Mouse (Mus musculus) MEL (cell line): ENCODE data around the gene Aspg. TPM values are rescaled to one million over a fixed set of nuclear protein-coding genes. Genes with fewer than 3 reads are reported as not detected.
A peak's percentile ranks its signal among the peaks of the same experiment; 100 is the strongest.

Source experiments
- DNase-seq: peaks from one replicate; pipeline ENCODE4 v3.0.0; 2011; ENCODE audit warnings: low read depth, low spot score
- H3K27ac ChIP-seq: 2 replicates; pipeline ENCODE4 v1.5.1; 2012; ENCODE audit warnings: low read depth, mild to moderate bottlenecking, control low read depth, low read length, moderate library complexity; ENCODE audit not compliant: control insufficient read depth
- H3K27me3 ChIP-seq, 2 experiments: fragments of 150-350 bp in 1 of 2; sonication (generic) in 1 of 2; 2 replicates each; pipeline ENCODE4 v1.6.1; 2012; ENCODE audit warnings: low read length in 2 of 2, mild to moderate bottlenecking in 2 of 2, improper control_type of control experiment in 1 of 2, moderate library complexity in 1 of 2; ENCODE audit not compliant: insufficient read depth in 2 of 2, control insufficient read depth in 1 of 2
- H3K36me3 ChIP-seq, 2 experiments: 2 replicates each; pipeline ENCODE4 v1.6.1; 2012 to 2014; ENCODE audit warnings: low read length in 2 of 2, improper control_type of control experiment in 1 of 2, inconsistent platforms in 1 of 2, mild to moderate bottlenecking in 1 of 2; ENCODE audit not compliant: insufficient read depth in 2 of 2, control insufficient read depth in 1 of 2
- H3K4me1 ChIP-seq, 2 experiments: fragments of 150-350 bp in 1 of 2; sonication (generic) in 1 of 2; 2 replicates each; pipeline ENCODE4 v1.6.1; 2012; ENCODE audit warnings: low read length in 2 of 2, improper control_type of control experiment in 1 of 2, mild to moderate bottlenecking in 1 of 2; ENCODE audit not compliant: insufficient read depth in 2 of 2, control insufficient read depth in 1 of 2
- H3K4me3 ChIP-seq, 2 experiments: fragments of 150-350 bp in 1 of 2; sonication (generic) in 1 of 2; 2 replicates each; pipeline ENCODE4 v1.5.1; 2012; ENCODE audit warnings: low read depth in 2 of 2, low read length in 2 of 2, mild to moderate bottlenecking in 2 of 2, moderate library complexity in 2 of 2, control low read depth in 1 of 2, improper control_type of control experiment in 1 of 2; ENCODE audit not compliant: control insufficient read depth in 1 of 2, insufficient read depth in 1 of 2
- H3K79me2 ChIP-seq: 2 replicates; pipeline ENCODE4 v1.6.1; 2012; ENCODE audit warnings: mild to moderate bottlenecking, low read length, moderate library complexity; ENCODE audit not compliant: control insufficient read depth, poor library complexity, insufficient read depth
- H3K9ac ChIP-seq: 2 replicates; pipeline ENCODE4 v1.6.1; 2012; ENCODE audit warnings: low read depth, mild to moderate bottlenecking, control low read depth, low read length, moderate library complexity; ENCODE audit not compliant: control insufficient read depth, poor library complexity, severe bottlenecking
- H3K9me3 ChIP-seq: fragments of 150-350 bp; sonication (generic); replicated peaks from 2 replicates; pipeline ENCODE4 v1.6.1; 2012; ENCODE audit warnings: mild to moderate bottlenecking, low read length, improper control_type of control experiment, moderate library complexity; ENCODE audit not compliant: insufficient read depth
- BHLHE40 ChIP-seq: IDR thresholded peaks from 2 replicates; pipeline ENCODE4 v1.6.1; 2012; ENCODE audit warnings: low read depth, mild to moderate bottlenecking, inconsistent platforms, low read length, improper control_type of control experiment, borderline replicate concordance
- CTCF ChIP-seq, 3 experiments: IDR thresholded peaks in 2 of 3; conservative IDR thresholded peaks in 1 of 3; 2 replicates each; pipeline ENCODE4 v1.5.1; 2011 to 2012; ENCODE audit warnings: low read length in 3 of 3, low read depth in 2 of 3, mild to moderate bottlenecking in 2 of 3, improper control_type of control experiment in 1 of 3, inconsistent platforms in 1 of 3, mixed read lengths in 1 of 3, moderate library complexity in 1 of 3; ENCODE audit not compliant: control insufficient read depth in 1 of 3, insufficient read depth in 1 of 3, poor library complexity in 1 of 3, severe bottlenecking in 1 of 3
- EP300 ChIP-seq, 2 experiments: IDR thresholded peaks; 2 replicates each; pipeline ENCODE4 v1.6.1; 2011; ENCODE audit warnings: improper control_type of control experiment in 2 of 2, low read length in 2 of 2, low read depth in 1 of 2, mild to moderate bottlenecking in 1 of 2
- ETS1 ChIP-seq: IDR thresholded peaks from 2 replicates; pipeline ENCODE4 v1.6.1; 2012; ENCODE audit warnings: low read depth, mild to moderate bottlenecking, inconsistent platforms, low read length, improper control_type of control experiment, moderate library complexity
- HCFC1 ChIP-seq: IDR thresholded peaks from 2 replicates; pipeline ENCODE4 v1.6.1; 2012; ENCODE audit warnings: low read depth, mild to moderate bottlenecking, inconsistent platforms, low read length, improper control_type of control experiment, moderate library complexity
- MAFK ChIP-seq: IDR thresholded peaks from 2 replicates; pipeline ENCODE4 v1.6.1; 2011; ENCODE audit warnings: low read depth, mild to moderate bottlenecking, low read length, improper control_type of control experiment, borderline replicate concordance
- MEF2A ChIP-seq: IDR thresholded peaks from 2 replicates; pipeline ENCODE4 v1.6.1; 2014; ENCODE audit warnings: low read depth, mild to moderate bottlenecking, inconsistent platforms, low read length, improper control_type of control experiment; ENCODE audit not compliant: poor library complexity, insufficient replicate concordance, severe bottlenecking; ENCODE audit errors: extremely low read depth
- MXI1 ChIP-seq: IDR thresholded peaks from 2 replicates; pipeline ENCODE4 v1.6.1; 2011; ENCODE audit warnings: mild to moderate bottlenecking, low read depth, low read length, improper control_type of control experiment
- NRF1 ChIP-seq: IDR thresholded peaks from 2 replicates; pipeline ENCODE4 v1.6.1; 2014; ENCODE audit warnings: low read depth, mild to moderate bottlenecking, inconsistent platforms, low read length, improper control_type of control experiment, moderate library complexity; ENCODE audit not compliant: poor library complexity, insufficient read depth, severe bottlenecking
- RAD21 ChIP-seq: IDR thresholded peaks from 2 replicates; pipeline ENCODE4 v1.6.1; 2011; ENCODE audit warnings: mild to moderate bottlenecking, low read depth, low read length, improper control_type of control experiment
- SIN3A ChIP-seq: IDR thresholded peaks from 2 replicates; pipeline ENCODE4 v1.6.1; 2012; ENCODE audit warnings: low read length, improper control_type of control experiment, inconsistent platforms
- TAL1 ChIP-seq: IDR thresholded peaks from 2 replicates; pipeline ENCODE4 v1.6.1; 2012; ENCODE audit warnings: mild to moderate bottlenecking, inconsistent platforms, low read length, moderate library complexity, mixed read lengths
- ZKSCAN1 ChIP-seq: IDR thresholded peaks from 2 replicates; pipeline ENCODE4 v1.6.1; 2012; ENCODE audit warnings: low read depth, mild to moderate bottlenecking, inconsistent platforms, low read length, improper control_type of control experiment, moderate library complexity
- polyA plus RNA-seq, 2 experiments: library from polyadenylated mRNA; stranded (reverse) in 1 of 2; unstranded in 1 of 2; fragments of >175 nt in 1 of 2; fragments of >200 nt in 1 of 2; gene quantifications; 2 replicates each; pipeline versions ENCODE4 v1.2.1 to v1.2.4; 2012; ENCODE audit warnings: low replicate concordance in 2 of 2, low read depth in 1 of 2; ENCODE audit not compliant: insufficient read length in 2 of 2, insufficient read depth in 1 of 2, missing spikeins in 1 of 2
- total RNA-seq: library from RNA; depleted of rRNA; stranded (reverse); fragments of 300-350 nt; gene quantifications from 2 replicates; pipeline ENCODE4 v1.2.3, GENCODE M21; 2012

Aspg gene
- total and polyA plus RNA-seq, 3 experiments = not detected

GRCm38 (mm10) chr12:112079911-112080310 is 26.6 kb upstream of the Aspg start:
- Histone ChIP-seq H3K4me1 (no peaks in the 10 kb centered on the region), H3K9me3 (peaks cover 7% of the 10 kb centered on the region), H3K27me3 (no peaks in the 10 kb centered on the region), H3K9ac (no peak overlapping the region), H3K79me2 (no peaks in the 10 kb centered on the region), H3K27ac (no peak overlapping the region), H3K4me3 (no peak overlapping the region), H3K36me3 (no peaks in the 10 kb centered on the region)
- no peak for TF ChIP-seq EP300 (IDR thresholded peaks at IDR 0.05; ENCODE audit: low read depth in 1 of 2, low read length in 2 of 2)
- TF ChIP-seq MEF2A = no peak
- TF ChIP-seq TAL1 = no peak
- TF ChIP-seq BHLHE40 = no peak
- no peak for TF ChIP-seq HCFC1
- no peak for TF ChIP-seq MXI1
- no peak for DNase-seq

DNA sequence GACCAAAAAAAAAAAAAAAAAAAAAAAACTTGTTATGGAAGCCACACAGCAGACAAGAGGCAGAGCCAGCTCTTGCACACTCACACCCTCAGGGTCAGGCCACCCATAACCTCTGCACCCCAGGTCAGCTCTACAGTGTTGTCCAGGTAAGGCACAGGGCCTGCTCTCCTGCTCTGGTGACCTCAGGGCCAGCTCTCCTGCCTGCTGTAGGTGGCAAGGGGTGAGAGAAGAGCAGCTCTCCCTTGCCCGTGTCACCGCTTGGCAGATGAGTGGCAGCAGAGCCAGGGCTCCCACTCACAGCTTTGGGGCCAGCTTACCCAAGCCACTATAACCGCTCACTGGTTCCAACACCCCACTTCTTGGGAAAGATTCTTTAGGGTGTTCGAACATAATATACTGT is 25.6 kb upstream of the Aspg start:
- Histone ChIP-seq H3K4me3 (no peak overlapping the region), H3K27me3 (no peaks in the 10 kb centered on the region)

GRCm38 (mm10) chr12:112082241-112082640 is 24.2 kb upstream of the Aspg start:
- Histone ChIP-seq H3K9me3 (peaks cover 7% of the 10 kb centered on the region), H3K79me2 (no peaks in the 10 kb centered on the region), H3K27me3 (no peaks in the 10 kb centered on the region), H3K9ac (no peak overlapping the region), H3K4me1 (no peaks in the 10 kb centered on the region), H3K36me3 (no peaks in the 10 kb centered on the region), H3K4me3 (no peak overlapping the region), H3K27ac (no peak overlapping the region)
- no peak for DNase-seq
- no peak for TF ChIP-seq MAFK
- 0 out of 2 replicates have a peak, but pooled peaks have one; percentile 9 for TF ChIP-seq ZKSCAN1
- TF ChIP-seq RAD21 = no peak
- no peak for TF ChIP-seq ETS1

More for the DNA sequence above, 25.6 kb upstream of the Aspg start:
- Histone ChIP-seq H3K27ac (no peak overlapping the region), H3K36me3 (no peaks in the 10 kb centered on the region), H3K9me3 (peaks cover 6% of the 10 kb centered on the region), H3K9ac (no peak overlapping the region), H3K4me1 (no peaks in the 10 kb centered on the region), H3K79me2 (no peaks in the 10 kb centered on the region)
- no peak for TF ChIP-seq NRF1
- TF ChIP-seq SIN3A = no peak
- no peak for TF ChIP-seq CTCF (IDR thresholded peaks at IDR 0.05 in 2 of 3, conservative IDR thresholded peaks at IDR 0.05 in 1 of 3; ENCODE audit: control insufficient read depth in 1 of 3, insufficient read depth in 1 of 3, low read depth in 2 of 3, low read length in 3 of 3, poor library complexity in 1 of 3, severe bottlenecking in 1 of 3)
- DNase-seq = no peak
